Comparison of ENCODE assay signal across 9 mouse cellular contexts in the genomic region with DNA sequence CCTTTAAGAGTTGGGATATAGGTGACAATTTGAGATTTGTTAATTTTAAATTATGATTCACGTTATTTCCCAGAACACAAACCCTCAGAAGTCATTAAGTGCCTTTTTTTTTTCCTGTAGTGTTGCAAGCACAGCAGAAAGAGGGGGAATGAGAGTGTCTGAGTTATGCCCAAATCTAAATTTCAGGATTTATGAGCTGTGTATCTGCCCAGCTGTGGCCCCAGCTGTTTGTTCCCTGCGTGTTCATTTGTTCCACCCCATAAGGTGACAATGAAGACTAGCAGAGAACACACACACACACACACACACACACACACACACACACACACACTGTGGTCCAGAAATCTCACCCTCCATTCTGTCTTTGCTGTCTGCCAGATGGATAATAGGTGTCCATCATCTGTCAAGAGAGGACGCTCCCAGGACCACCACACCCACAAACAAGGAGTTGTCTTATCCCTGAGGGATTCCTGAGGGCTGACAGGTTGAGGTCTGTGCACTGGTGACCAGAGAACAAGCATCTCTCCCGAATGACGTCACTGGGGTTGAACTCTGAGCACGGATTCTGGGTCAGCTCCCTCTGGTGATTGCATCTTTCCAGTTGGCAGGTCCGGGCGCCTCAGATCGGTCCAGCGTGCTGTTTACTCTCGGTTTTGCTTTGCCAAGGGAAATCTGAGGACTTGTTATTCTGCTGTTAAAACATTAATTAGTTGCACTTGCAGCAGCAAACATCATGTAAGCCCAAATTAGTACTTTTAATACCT.
A peak's percentile ranks its signal among the peaks of the same experiment; 100 is the strongest.
DNase-seq lines count a peak whose midpoint lies in the region; ATAC-seq lines count a peak whose summit lies in the region.
"Had no signal": no experiment of that assay in that cellular context is flagged by ENCODE, and none has a peak within 500 bp of the region (broad histone marks: within the 10 kb centered on the region; RNA-seq: fewer than 3 reads in every experiment).

No protein-coding gene starts in this region.

- no peak overlapping the region for H3K4me2 ChIP-seq in kidney, embryonic 15.5 days
- H3K4me2 ChIP-seq: hindbrain, embryonic 12.5 days had no signal

- DNase-seq in cerebellum, adult 11-12 months, result peak; percentile 23
- DNase-seq in cerebellum, adult 11 months, result no peak
- peak; percentile 64 for DNase-seq in retina, postnatal 1 day
- DNase-seq in retina, embryonic 14.5 days (ENCODE audit: low spot score), result no peak
- DNase-seq in skeletal muscle tissue, adult 2 months (ENCODE audit: low read depth, low spot score), result peak; percentile 61
- DNase-seq in left cerebral cortex, adult 9 months (ENCODE audit: low spot score in 2 of 2), result no peak
- no peak for DNase-seq in frontal cortex, adult 2 months (ENCODE audit: extremely low spot score in 1 of 2, low spot score in 1 of 2)

- H3K4me3 ChIP-seq in kidney, embryonic 15.5 days (replicated peaks), result no peak overlapping the region
- H3K4me3 ChIP-seq: hindbrain, embryonic 12.5 days had no signal

- H3K4me1 ChIP-seq in kidney, embryonic 15.5 days, result peaks cover 8% of the 10 kb centered on the region; the same call in 1 of the 2 replicates
- H3K4me1 ChIP-seq: hindbrain, embryonic 12.5 days had no signal

- no peaks in the 10 kb centered on the region; the same call in 1 of the 2 replicates for H3K9me3 ChIP-seq in kidney, embryonic 15.5 days (replicated peaks)
- H3K9me3 ChIP-seq: hindbrain, embryonic 12.5 days had no signal

- no peaks in the 10 kb centered on the region for H3K27me3 ChIP-seq in kidney, embryonic 15.5 days
- H3K27me3 ChIP-seq: hindbrain, embryonic 12.5 days had no signal

- no peaks in the 10 kb centered on the region for H3K36me3 ChIP-seq in kidney, embryonic 15.5 days
- H3K36me3 ChIP-seq: hindbrain, embryonic 12.5 days had no signal

- 47% methylated on average over 11 of the region's 11 CpGs for WGBS in kidney, embryonic 15.5 days

- H3K27ac ChIP-seq in kidney, embryonic 15.5 days, result no peak overlapping the region
- H3K27ac ChIP-seq: hindbrain, embryonic 12.5 days had no signal

- H3K9ac ChIP-seq in kidney, embryonic 15.5 days, result no peak overlapping the region
- H3K9ac ChIP-seq: hindbrain, embryonic 12.5 days had no signal

- peak; percentile 61; the same call in 1 of the 2 replicates for ATAC-seq in kidney, embryonic 15.5 days (replicated peaks; ENCODE audit: low FRiP score)

Comparison
In these comparisons a context has a peak if more than half of its experiments do, and no peak if none do; other contexts are left out.
1. DNase-seq: peak in cerebellum, adult 11-12 months (single experiment), retina, postnatal 1 day (single experiment) and skeletal muscle tissue, adult 2 months (single experiment); none in cerebellum, adult 11 months (single experiment), retina, embryonic 14.5 days (single experiment), left cerebral cortex, adult 9 months (0 of 2) and frontal cortex, adult 2 months (0 of 2).